Mouse (Mus musculus) testis, adult 2 months (tissue): ENCODE results near the gene Ssh1.

Experiments used
- CTCF ChIP-seq: fragments of 200-500 bp; IDR thresholded peaks from 2 replicates; pipeline ENCODE4 v1.5.1; 2012; ENCODE audit warnings: low read depth, mild to moderate bottlenecking, inconsistent platforms, low read length, moderate library complexity; ENCODE audit not compliant: control insufficient read depth, insufficient read depth, insufficient replicate concordance
- POLR2A ChIP-seq: fragments of 200-500 bp; IDR thresholded peaks from 2 replicates; pipeline ENCODE4 v1.6.1; 2012; ENCODE audit warnings: low read depth, mild to moderate bottlenecking, inconsistent platforms, low read length, moderate library complexity; ENCODE audit not compliant: control insufficient read depth

DNA sequence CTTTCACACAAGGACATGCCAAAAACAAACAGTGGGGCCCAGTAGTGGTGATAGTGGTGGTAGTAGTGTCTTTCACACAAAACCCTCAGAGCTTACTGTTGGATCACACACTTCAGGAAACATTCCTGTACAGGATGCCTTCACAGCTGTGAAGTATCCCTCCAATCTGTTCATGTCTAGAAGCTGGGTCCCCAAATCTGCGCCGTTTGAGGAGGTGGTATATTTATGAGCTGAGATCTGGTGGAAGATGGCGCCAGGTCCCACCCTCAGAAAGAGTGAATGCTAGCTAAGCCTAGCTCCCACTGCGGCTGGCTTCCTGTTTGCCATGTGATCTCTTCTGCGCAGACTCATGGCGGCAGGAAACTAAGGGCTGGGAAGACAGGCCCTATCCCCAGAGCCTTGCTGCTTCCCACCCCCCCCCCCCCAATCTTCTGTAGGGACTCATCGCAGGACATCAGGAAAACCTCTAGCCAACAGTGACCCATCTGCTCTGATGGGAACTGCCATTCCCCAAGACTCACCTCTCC, 28.0 kb downstream of the Ssh1 start:
- no peak for TF ChIP-seq POLR2A
- TF ChIP-seq CTCF: no peak
